Mouse (Mus musculus) limb, embryonic 15.5 days (tissue): ENCODE measurements around the gene Cers5. TPM values are rescaled to one million over a fixed set of nuclear protein-coding genes. Genes with fewer than 3 reads are reported as not detected.
A peak's percentile ranks its signal among the peaks of the same experiment; 100 is the strongest.

Source experiments
- ATAC-seq: fragments of 200-750 bp; cut with Nextera tagmentation; 2 replicates; pipeline ENCODE4 v1.8.0; 2017; ENCODE audit warnings: low read depth, moderate TSS enrichment; ENCODE audit not compliant: insufficient number of reproducible peaks, low FRiP score, low TSS enrichment
- H3K27ac ChIP-seq: fragments of 300-500 bp; sonication (generic); 2 replicates; pipeline ENCODE4 v1.5.1; 2015; ENCODE audit warnings: moderate library complexity, mild to moderate bottlenecking, inconsistent platforms
- H3K27me3 ChIP-seq: fragments of 300-500 bp; sonication (generic); 2 replicates; pipeline ENCODE4 v1.6.1; 2015; ENCODE audit warnings: inconsistent platforms
- H3K36me3 ChIP-seq: fragments of 300-500 bp; sonication (generic); 2 replicates; pipeline ENCODE4 v1.6.1; 2015; ENCODE audit warnings: inconsistent platforms
- H3K4me1 ChIP-seq: fragments of 300-500 bp; sonication (generic); 2 replicates; pipeline ENCODE4 v1.6.1; 2015; ENCODE audit warnings: inconsistent platforms
- H3K4me2 ChIP-seq: fragments of 300-500 bp; sonication (generic); 2 replicates; pipeline ENCODE4 v1.6.1; 2015; ENCODE audit warnings: mild to moderate bottlenecking, inconsistent platforms
- H3K4me3 ChIP-seq: fragments of 300-500 bp; sonication (generic); 2 replicates; pipeline ENCODE4 v1.5.1; 2015; ENCODE audit warnings: mild to moderate bottlenecking, inconsistent platforms
- H3K9ac ChIP-seq: fragments of 300-500 bp; sonication (generic); 2 replicates; pipeline ENCODE4 v1.6.1; 2015; ENCODE audit warnings: inconsistent platforms
- H3K9me3 ChIP-seq: fragments of 300-500 bp; sonication (generic); 2 replicates; pipeline ENCODE4 v1.6.1; 2016; ENCODE audit warnings: inconsistent platforms
- WGBS: fragments of 180-500 bp; shearing (Covaris S2); methylation state at CpG from one replicate; pipeline ENCODE4 v1.1.7; 2015; 5-methylcytosine and 5-hydroxymethylcytosine counted together
- polyA plus RNA-seq: library from polyadenylated mRNA; unstranded; fragments of >200 nt; fragmentation: Nextera tagmentation; extraction: Ambion mirVana; gene quantifications from 2 replicates; pipeline ENCODE4 v1.2.1, GENCODE M21; 2015

Gene Cers5
- polyA plus RNA-seq, 1 experiment from 2014 or later: 83.6 TPM

- peaks cover 37% of the 10 kb centered on the region for H3K4me1 ChIP-seq
- H3K4me2 ChIP-seq: no peak overlapping the region
- no peak overlapping the region for H3K27ac ChIP-seq
- no peak overlapping the region for H3K4me3 ChIP-seq
- WGBS: 92% methylated on average over 4 of the region's 4 CpGs
- H3K9me3 ChIP-seq: no peaks in the 10 kb centered on the region
- H3K27me3 ChIP-seq: no peaks in the 10 kb centered on the region
- no peak for ATAC-seq
- H3K36me3 ChIP-seq: peaks cover 32% of the 10 kb centered on the region
- no peak overlapping the region for H3K9ac ChIP-seq
Observed at GRCm38 (mm10) chr15:99805673-99806072, 33.0 kb upstream of the Cers5 start.

- Histone ChIP-seq H3K9me3 (no peaks in the 10 kb centered on the region), H3K4me2 (no peak overlapping the region), H3K4me1 (peaks cover 52% of the 10 kb centered on the region), H3K4me3 (no peak overlapping the region), H3K36me3 (peaks cover 45% of the 10 kb centered on the region), H3K27ac (peak overlapping the region; percentile 67), H3K9ac (no peak overlapping the region), H3K27me3 (no peaks in the 10 kb centered on the region)
- 11% methylated on average over 6 of the region's 6 CpGs for WGBS
- peak; percentile 75 for ATAC-seq
Observed at GRCm38 (mm10) chr15:99803186-99803644, 30.5 kb upstream of the Cers5 start.

GRCm38 (mm10) chr15:99801885-99802572 lies 29.3 kb upstream of the Cers5 start:
- 20% methylated on average over 24 of the region's 24 CpGs for WGBS
- Histone ChIP-seq H3K4me3 (no peak overlapping the region), H3K27me3 (no peaks in the 10 kb centered on the region), H3K27ac (peak overlapping the region; percentile 67), H3K4me2 (peak overlapping the region; percentile 4; the same call in 1 of the 2 replicates), H3K36me3 (peaks cover 43% of the 10 kb centered on the region), H3K9ac (no peak overlapping the region), H3K4me1 (peaks cover 53% of the 10 kb centered on the region), H3K9me3 (no peaks in the 10 kb centered on the region)
- ATAC-seq: no peak

GRCm38 (mm10) chr15:99799706-99800105 lies 27.0 kb upstream of the Cers5 start:
- no peak overlapping the region for H3K9ac ChIP-seq

GRCm38 (mm10) chr15:99797898-99798297 lies 25.2 kb upstream of the Cers5 start:
- 27% methylated on average over 5 of the region's 5 CpGs for WGBS
- Histone ChIP-seq H3K4me3 (no peak overlapping the region), H3K27ac (peak overlapping the region; percentile 76), H3K36me3 (peaks cover 54% of the 10 kb centered on the region), H3K27me3 (no peaks in the 10 kb centered on the region), H3K4me2 (no peak overlapping the region), H3K4me1 (peaks cover 48% of the 10 kb centered on the region), H3K9me3 (no peaks in the 10 kb centered on the region), H3K9ac (no peak overlapping the region)
- no peak for ATAC-seq

More at GRCm38 (mm10) chr15:99799706-99800105, 27.0 kb upstream of the Cers5 start:
- no peak overlapping the region for H3K4me2 ChIP-seq
- H3K4me3 ChIP-seq: no peak overlapping the region
- no peak for ATAC-seq
- H3K27me3 ChIP-seq: no peaks in the 10 kb centered on the region
- peaks cover 60% of the 10 kb centered on the region for H3K4me1 ChIP-seq
- H3K36me3 ChIP-seq: peaks cover 38% of the 10 kb centered on the region
- WGBS: 68% methylated on average over 6 of the region's 6 CpGs
- H3K9me3 ChIP-seq: no peaks in the 10 kb centered on the region
- peak overlapping the region; percentile 76; the same call in 1 of the 2 replicates for H3K27ac ChIP-seq

- Histone ChIP-seq H3K4me2 (no peak overlapping the region), H3K36me3 (peaks cover 65% of the 10 kb centered on the region), H3K4me1 (peaks cover 36% of the 10 kb centered on the region), H3K27me3 (no peaks in the 10 kb centered on the region), H3K9ac (no peak overlapping the region), H3K9me3 (no peaks in the 10 kb centered on the region), H3K27ac (peak overlapping the region; percentile 50), H3K4me3 (no peak overlapping the region)
- 0 out of 2 replicates have a peak, but pooled peaks have one; percentile 28 for ATAC-seq
- WGBS: 29% methylated on average over 9 of the region's 9 CpGs
Observed at GRCm38 (mm10) chr15:99796735-99797134, 24.1 kb upstream of the Cers5 start.

- 88% methylated on average over 3 of the region's 3 CpGs for WGBS
- Histone ChIP-seq H3K9me3 (no peaks in the 10 kb centered on the region), H3K27ac (peak overlapping the region; percentile 50), H3K4me3 (no peak overlapping the region), H3K4me2 (no peak overlapping the region), H3K27me3 (no peaks in the 10 kb centered on the region), H3K4me1 (peaks cover 36% of the 10 kb centered on the region), H3K36me3 (peaks cover 68% of the 10 kb centered on the region), H3K9ac (no peak overlapping the region)
- no peak for ATAC-seq
Observed at GRCm38 (mm10) chr15:99796066-99796465, 23.4 kb upstream of the Cers5 start.

- Histone ChIP-seq H3K27me3 (no peaks in the 10 kb centered on the region), H3K4me3 (no peak overlapping the region), H3K4me1 (peaks cover 9% of the 10 kb centered on the region), H3K27ac (no peak overlapping the region), H3K9me3 (no peaks in the 10 kb centered on the region), H3K36me3 (peaks cover 85% of the 10 kb centered on the region), H3K9ac (no peak overlapping the region), H3K4me2 (no peak overlapping the region)
- ATAC-seq: no peak
- 94% methylated on average over 16 of the region's 16 CpGs for WGBS
Observed at GRCm38 (mm10) chr15:99792221-99792815, 19.6 kb upstream of the Cers5 start.

GRCm38 (mm10) chr15:99791003-99791402 lies 18.3 kb upstream of the Cers5 start:
- no peak overlapping the region for H3K27ac ChIP-seq
- H3K4me1 ChIP-seq: no peaks in the 10 kb centered on the region
- no peak overlapping the region for H3K9ac ChIP-seq
- no peaks in the 10 kb centered on the region for H3K9me3 ChIP-seq
- H3K27me3 ChIP-seq: no peaks in the 10 kb centered on the region
- H3K4me3 ChIP-seq: no peak overlapping the region
- H3K36me3 ChIP-seq: peaks cover 90% of the 10 kb centered on the region
- ATAC-seq: no peak
- H3K4me2 ChIP-seq: no peak overlapping the region
- WGBS: 86% methylated on average over 3 of the region's 3 CpGs

- WGBS: 94% methylated on average over 6 of the region's 6 CpGs
- Histone ChIP-seq H3K36me3 (peaks cover 90% of the 10 kb centered on the region), H3K27me3 (no peaks in the 10 kb centered on the region), H3K9me3 (no peaks in the 10 kb centered on the region), H3K4me2 (no peak overlapping the region), H3K4me3 (no peak overlapping the region), H3K4me1 (no peaks in the 10 kb centered on the region), H3K27ac (no peak overlapping the region), H3K9ac (no peak overlapping the region)
- ATAC-seq: no peak
Observed at GRCm38 (mm10) chr15:99790464-99790863, 17.8 kb upstream of the Cers5 start.

GRCm38 (mm10) chr15:99787625-99788120 lies 15.0 kb upstream of the Cers5 start:
- 67% methylated on average over 9 of the region's 9 CpGs for WGBS
- Histone ChIP-seq H3K4me3 (no peak overlapping the region), H3K36me3 (peaks cover 83% of the 10 kb centered on the region), H3K4me1 (no peaks in the 10 kb centered on the region), H3K9me3 (no peaks in the 10 kb centered on the region), H3K4me2 (no peak overlapping the region), H3K27me3 (no peaks in the 10 kb centered on the region), H3K27ac (peak overlapping the region; percentile 66), H3K9ac (no peak overlapping the region)
- ATAC-seq: no peak

GRCm38 (mm10) chr15:99778677-99779335 lies 6.1 kb upstream of the Cers5 start:
- WGBS: 89% methylated on average over 16 of the region's 16 CpGs
- H3K36me3 ChIP-seq: peaks cover 57% of the 10 kb centered on the region
- no peak overlapping the region for H3K27ac ChIP-seq

More at GRCm38 (mm10) chr15:99778677-99779335, 6.1 kb upstream of the Cers5 start:
- no peaks in the 10 kb centered on the region for H3K27me3 ChIP-seq
- no peak for ATAC-seq
- H3K4me2 ChIP-seq: no peak overlapping the region
- no peaks in the 10 kb centered on the region for H3K4me1 ChIP-seq
- H3K9ac ChIP-seq: no peak overlapping the region
- H3K9me3 ChIP-seq: no peaks in the 10 kb centered on the region
- no peak overlapping the region for H3K4me3 ChIP-seq
